Mouse (Mus musculus) megakaryocyte progenitor cell, adult 5-6 weeks (primary cell): ENCODE data around the gene Faap100. TPM values are rescaled to one million over a fixed set of nuclear protein-coding genes. Genes with fewer than 3 reads are reported as not detected.

ENCODE experiments used
- ATAC-seq: replicated peaks from 2 replicates; pipeline ENCODE4 v1.8.0; 2016; ENCODE audit warnings: mild to moderate bottlenecking, moderate TSS enrichment, inconsistent platforms; ENCODE audit not compliant: poor library complexity
- total RNA-seq, 2 experiments: library from RNA; stranded (forward) in 1 of 2; stranded (reverse) in 1 of 2; fragments of 157-497, 149-512 nt in 1 of 2; fragments of 200-1000 nt in 1 of 2; gene quantifications; 2 replicates each; pipeline versions ENCODE4 v1.2.3 to v1.2.4; 2015 to 2017

Gene Faap100
- total RNA-seq, 2 experiments from 2014 or later: 7.0 to 11.0 TPM

DNA sequence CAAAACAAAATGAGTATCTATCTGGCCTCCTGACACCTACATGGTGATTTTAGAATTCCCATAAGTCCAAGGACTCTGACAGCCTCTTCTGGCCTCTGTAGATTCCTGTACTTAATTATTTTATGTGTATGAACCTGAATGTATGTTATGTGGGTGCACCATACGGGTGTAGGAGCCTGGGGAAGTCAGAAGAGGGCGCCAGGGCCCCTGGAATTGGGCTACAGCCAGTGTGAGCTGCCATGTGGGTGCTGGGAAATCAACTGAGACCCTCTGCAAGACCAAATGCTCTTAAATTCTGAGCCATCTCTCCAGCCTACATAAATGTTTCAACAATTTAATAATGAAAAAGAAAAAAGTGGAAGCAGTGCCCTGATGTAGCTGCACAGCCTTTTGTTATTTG lies 41.1 kb downstream of the Faap100 start:
- ATAC-seq: no peak

DNA sequence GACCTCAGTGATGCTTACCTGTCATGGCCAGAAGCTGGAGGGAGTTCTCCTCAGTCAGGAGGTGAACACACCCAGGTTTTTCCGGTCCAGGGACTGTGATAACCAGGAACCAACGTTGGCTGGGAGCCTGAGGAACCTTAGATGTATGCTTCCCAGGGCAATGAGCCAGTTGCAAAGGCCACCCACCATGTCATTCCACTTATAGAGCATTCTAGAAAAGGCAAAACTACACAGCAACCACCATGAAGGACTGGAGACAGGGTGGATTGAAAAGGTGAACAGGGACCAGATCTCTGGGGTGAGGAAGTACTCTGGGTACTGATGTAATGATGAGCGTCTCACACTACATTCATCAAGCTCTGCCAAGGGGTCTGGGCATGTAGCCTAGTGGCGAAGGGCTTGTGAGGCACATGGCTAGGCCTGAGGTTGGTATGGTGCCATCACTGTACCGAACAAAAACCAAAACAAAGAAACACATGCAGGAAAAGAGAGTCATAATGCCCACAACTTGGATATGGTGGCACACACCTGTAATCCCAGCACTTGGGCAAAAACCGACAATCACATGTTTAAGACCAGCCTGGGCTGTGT lies 43.0 kb downstream of the Faap100 start:
- no peak for ATAC-seq

GRCm38 (mm10) chr11:120320156-120320555 lies 58.4 kb downstream of the Faap100 start:
- ATAC-seq: no peak

DNA sequence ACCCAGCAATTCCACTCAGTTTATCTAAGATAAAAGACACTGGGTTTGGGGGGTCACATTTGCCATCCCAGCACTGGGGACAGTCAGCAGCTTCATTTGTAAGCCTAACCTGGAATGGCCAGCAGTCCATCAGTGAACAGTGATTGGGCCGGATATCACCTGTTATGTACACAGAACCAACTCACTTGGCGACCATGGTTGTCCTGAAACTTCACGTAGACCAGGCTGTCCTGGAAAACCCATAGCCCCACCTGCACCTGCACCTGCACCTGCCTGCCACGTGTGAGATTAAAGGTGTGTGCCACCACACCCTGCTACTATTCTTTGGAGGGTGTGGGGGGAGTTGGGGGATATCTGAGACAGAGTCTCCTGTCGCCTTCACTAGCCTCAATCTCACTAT lies 59.3 kb downstream of the Faap100 start:
- no peak for ATAC-seq

Other genes starting within 250 kb of the Faap100 start
- gene Slc38a10, start 227.4 kb downstream of the Faap100 start, total RNA-seq (2015): 31.6 and 33.3 TPM in 2 replicates
- gene Slc38a10, start 227.4 kb downstream of the Faap100 start, total RNA-seq (2017): 40.2 and 41.2 TPM in 2 replicates
- 12.1 and 17.2 TPM in 2 replicates for gene Bahcc1, start 145.8 kb downstream of the Faap100 start, total RNA-seq (2015)
- 3.9 and 5.4 TPM in 2 replicates for gene Bahcc1, start 145.8 kb downstream of the Faap100 start, total RNA-seq (2017)
- 1,607 and 1,783 TPM in 2 replicates for gene Actg1, start 30.2 kb downstream of the Faap100 start, total RNA-seq (2015)
- gene Actg1, start 30.2 kb downstream of the Faap100 start, total RNA-seq (2017): 724 and 844 TPM in 2 replicates
- not detected in 2 replicates for gene Fscn2, start 17.2 kb downstream of the Faap100 start, total RNA-seq (2015)
- gene Fscn2, start 17.2 kb downstream of the Faap100 start, total RNA-seq (2017): not detected in 2 replicates
- 37.2 and 41.0 TPM in 2 replicates for gene Nploc4, start 58.9 kb upstream of the Faap100 start, total RNA-seq (2015)
- 34.3 and 35.4 TPM in 2 replicates for gene Nploc4, start 58.9 kb upstream of the Faap100 start, total RNA-seq (2017)
- gene Tspan10, start 63.9 kb upstream of the Faap100 start, total RNA-seq (2015): not detected in 2 replicates
- gene Tspan10, start 63.9 kb upstream of the Faap100 start, total RNA-seq (2017): not detected in 2 replicates
- gene Pde6g, start 74.7 kb upstream of the Faap100 start, total RNA-seq (2015): 0.27 and 0.32 TPM in 2 replicates
- not detected in 2 replicates for gene Pde6g, start 74.7 kb upstream of the Faap100 start, total RNA-seq (2017)
- gene Oxld1, start 79.3 kb upstream of the Faap100 start, total RNA-seq (2015): 10.4 and 10.7 TPM in 2 replicates
- 9.7 and 14.8 TPM in 2 replicates for gene Oxld1, start 79.3 kb upstream of the Faap100 start, total RNA-seq (2017)
- 24.9 and 27.2 TPM in 2 replicates for gene Ccdc137, start 79.4 kb upstream of the Faap100 start, total RNA-seq (2015)
- gene Ccdc137, start 79.4 kb upstream of the Faap100 start, total RNA-seq (2017): 57.1 and 58.3 TPM in 2 replicates
- 13.8 and 19.8 TPM in 2 replicates for gene Arl16, start 88.8 kb upstream of the Faap100 start, total RNA-seq (2015)
- gene Arl16, start 88.8 kb upstream of the Faap100 start, total RNA-seq (2017): 18.8 and 20.2 TPM in 2 replicates
- 107 and 121 TPM in 2 replicates for gene Mrpl12, start 105.8 kb upstream of the Faap100 start, total RNA-seq (2015)
- gene Mrpl12, start 105.8 kb upstream of the Faap100 start, total RNA-seq (2017): 136 and 142 TPM in 2 replicates
- gene Slc25a10, start 113.1 kb upstream of the Faap100 start, total RNA-seq (2015): 11.9 and 14.4 TPM in 2 replicates
- gene Slc25a10, start 113.1 kb upstream of the Faap100 start, total RNA-seq (2017): 16.2 and 19.7 TPM in 2 replicates
- gene Gcgr, start 151.9 kb upstream of the Faap100 start, total RNA-seq (2015): not detected in 2 replicates
- not detected in 2 replicates for gene Gcgr, start 151.9 kb upstream of the Faap100 start, total RNA-seq (2017)
- 71.6 and 75.3 TPM in 2 replicates for gene Mcrip1, start 171.0 kb upstream of the Faap100 start, total RNA-seq (2015)
- 24.2 and 25.8 TPM in 2 replicates for gene Mcrip1, start 171.0 kb upstream of the Faap100 start, total RNA-seq (2017)
- not detected in 2 replicates for gene Ppp1r27, start 172.4 kb upstream of the Faap100 start, total RNA-seq (2015)
- 1.3 TPM in 1 of 2 replicates, not detected in the other for gene Ppp1r27, start 172.4 kb upstream of the Faap100 start, total RNA-seq (2017)
- gene P4hb, start 194.5 kb upstream of the Faap100 start, total RNA-seq (2015): 669 and 748 TPM in 2 replicates
- gene P4hb, start 194.5 kb upstream of the Faap100 start, total RNA-seq (2017): 1,254 and 1,320 TPM in 2 replicates
- gene Arhgdia, start 202.9 kb upstream of the Faap100 start, total RNA-seq (2015): 401 and 420 TPM in 2 replicates
- 177 and 193 TPM in 2 replicates for gene Arhgdia, start 202.9 kb upstream of the Faap100 start, total RNA-seq (2017)
- 197 and 227 TPM in 2 replicates for gene Alyref, start 219.6 kb upstream of the Faap100 start, total RNA-seq (2015)
- 266 and 298 TPM in 2 replicates for gene Alyref, start 219.6 kb upstream of the Faap100 start, total RNA-seq (2017)
- gene Anapc11, start 219.7 kb upstream of the Faap100 start, total RNA-seq (2015): 66.2 and 67.6 TPM in 2 replicates
- 22.9 and 25.7 TPM in 2 replicates for gene Anapc11, start 219.7 kb upstream of the Faap100 start, total RNA-seq (2017)
- 0.59 TPM in 1 of 2 replicates, not detected in the other for gene Npb, start 229.7 kb upstream of the Faap100 start, total RNA-seq (2015)
- gene Npb, start 229.7 kb upstream of the Faap100 start, total RNA-seq (2017): not detected in 2 replicates
- 15.9 and 20.2 TPM in 2 replicates for gene Pcyt2, start 239.2 kb upstream of the Faap100 start, total RNA-seq (2015)
- gene Pcyt2, start 239.2 kb upstream of the Faap100 start, total RNA-seq (2017): 23.8 and 24.5 TPM in 2 replicates
- 22.9 and 24.2 TPM in 2 replicates for gene Sirt7, start 246.5 kb upstream of the Faap100 start, total RNA-seq (2015)
- gene Sirt7, start 246.5 kb upstream of the Faap100 start, total RNA-seq (2017): 60.4 and 63.4 TPM in 2 replicates